Mouse (Mus musculus) kidney, embryonic 16.5 days (tissue): ENCODE results near the gene Spo11. TPM values are rescaled to one million over a fixed set of nuclear protein-coding genes. Genes with fewer than 3 reads are reported as not detected.

Experiments
- ATAC-seq: fragments of 200-750 bp; cut with Nextera tagmentation; 2 replicates; pipeline ENCODE4 v1.8.0; 2017; ENCODE audit warnings: moderate TSS enrichment; ENCODE audit not compliant: low FRiP score, low TSS enrichment
- H3K27ac ChIP-seq: fragments of 300-500 bp; sonication (generic); 2 replicates; pipeline ENCODE4 v1.5.1; 2014; ENCODE audit warnings: low read length
- H3K27me3 ChIP-seq: fragments of 300-500 bp; sonication (generic); 2 replicates; pipeline ENCODE4 v1.6.1; 2014; ENCODE audit warnings: low read length, control low read depth, mixed read lengths; ENCODE audit not compliant: insufficient read depth
- H3K36me3 ChIP-seq: fragments of 300-500 bp; sonication (generic); 2 replicates; pipeline ENCODE4 v1.6.1; 2014; ENCODE audit warnings: low read length, control low read depth, mixed read lengths; ENCODE audit not compliant: insufficient read depth
- H3K4me1 ChIP-seq: fragments of 300-500 bp; sonication (generic); 2 replicates; pipeline ENCODE4 v1.6.1; 2014; ENCODE audit warnings: low read length, control low read depth, mixed read lengths; ENCODE audit not compliant: insufficient read depth
- H3K4me2 ChIP-seq: fragments of 300-500 bp; sonication (generic); replicated peaks from 2 replicates; pipeline ENCODE4 v1.6.1; 2014; ENCODE audit warnings: low read depth, low read length
- H3K4me3 ChIP-seq: fragments of 300-500 bp; sonication (generic); 2 replicates; pipeline ENCODE4 v1.5.1; 2014; ENCODE audit warnings: mild to moderate bottlenecking, low read length
- H3K9ac ChIP-seq: fragments of 300-500 bp; sonication (generic); replicated peaks from 2 replicates; pipeline ENCODE4 v1.6.1; 2014; ENCODE audit warnings: low read length
- H3K9me3 ChIP-seq: fragments of 300-500 bp; sonication (generic); 2 replicates; pipeline ENCODE4 v1.6.1; 2016; ENCODE audit warnings: low read length, control low read depth
- WGBS: fragments of 180-500 bp; shearing (Covaris S2); extraction: QIAGEN DNeasy Blood & Tissue Kit; methylation state at CpG from one replicate; pipeline ENCODE4 v1.1.7; 2014; 5-methylcytosine and 5-hydroxymethylcytosine counted together
- polyA plus RNA-seq: library from polyadenylated mRNA; unstranded; fragments of >200 nt; fragmentation: Nextera tagmentation; extraction: Ambion mirVana; gene quantifications from 2 replicates; pipeline ENCODE4 v1.2.1, GENCODE M21; 2015

Spo11 gene
- polyA plus RNA-seq, 1 experiment from 2014 or later, result 0.05 TPM

GRCm38 (mm10) chr2:172937326-172938190, 39.9 kb upstream of the Spo11 start:
- no peak for ATAC-seq
- Histone ChIP-seq H3K4me1 (peaks cover 85% of the 10 kb centered on the region), H3K9ac (peak overlapping the region; percentile 83), H3K4me2 (peak overlapping the region; percentile 71), H3K27ac (peak overlapping the region; percentile 95), H3K4me3 (peak overlapping the region; percentile 74), H3K27me3 (peaks cover 6% of the 10 kb centered on the region; the same call in 1 of the 2 replicates), H3K9me3 (no peaks in the 10 kb centered on the region), H3K36me3 (no peaks in the 10 kb centered on the region)
- WGBS, result 35% methylated on average over 12 of the region's 12 CpGs

GRCm38 (mm10) chr2:172938761-172939638, 38.5 kb upstream of the Spo11 start:
- no peaks in the 10 kb centered on the region for H3K36me3 ChIP-seq
- no peak for ATAC-seq
- peaks cover 6% of the 10 kb centered on the region; the same call in 1 of the 2 replicates for H3K27me3 ChIP-seq
- WGBS, result under 1% methylated on average over 57 of the region's 57 CpGs
- no peaks in the 10 kb centered on the region for H3K9me3 ChIP-seq
- peak overlapping the region; percentile 74 for H3K4me3 ChIP-seq
- peaks cover 78% of the 10 kb centered on the region for H3K4me1 ChIP-seq
- peak overlapping the region; percentile 95 for H3K27ac ChIP-seq
- peak overlapping the region; percentile 71 for H3K4me2 ChIP-seq
- peak overlapping the region; percentile 83 for H3K9ac ChIP-seq

- ATAC-seq, result peak; percentile 11; the same call in 1 of the 2 replicates
- H3K4me1 ChIP-seq, result peaks cover 71% of the 10 kb centered on the region
- H3K4me3 ChIP-seq, result peak overlapping the region; percentile 74
- H3K4me2 ChIP-seq, result peak overlapping the region; percentile 71
- WGBS, result 1% methylated on average over 26 of the region's 26 CpGs
- H3K9ac ChIP-seq, result peak overlapping the region; percentile 83
- H3K27ac ChIP-seq, result peak overlapping the region; percentile 95
- no peaks in the 10 kb centered on the region for H3K9me3 ChIP-seq
- no peaks in the 10 kb centered on the region for H3K36me3 ChIP-seq
- H3K27me3 ChIP-seq, result peaks cover 6% of the 10 kb centered on the region; the same call in 1 of the 2 replicates
Measured at GRCm38 (mm10) chr2:172939639-172940002, 37.9 kb upstream of the Spo11 start.

GRCm38 (mm10) chr2:172940003-172940798, 37.3 kb upstream of the Spo11 start, which contains the start of gene Bmp7:
Gene Bmp7, minus strand, starts transcription at chr2:172940321.
- Histone ChIP-seq H3K4me1 (peaks cover 66% of the 10 kb centered on the region), H3K27me3 (peaks cover 6% of the 10 kb centered on the region; the same call in 1 of the 2 replicates), H3K9me3 (no peaks in the 10 kb centered on the region), H3K27ac (peak within 1 kb of the TSS; percentile 95), H3K4me2 (peak within 1 kb of the TSS; percentile 71), H3K9ac (peak within 1 kb of the TSS; percentile 83), H3K4me3 (peak within 1 kb of the TSS; percentile 74), H3K36me3 (no peaks in the 10 kb centered on the region)
- WGBS, result under 1% methylated on average over 82 of the region's 82 CpGs
- peak; percentile 83 for ATAC-seq

- Histone ChIP-seq H3K4me1 (peaks cover 60% of the 10 kb centered on the region), H3K36me3 (no peaks in the 10 kb centered on the region), H3K9ac (peak overlapping the region; percentile 83), H3K4me2 (peak overlapping the region; percentile 71), H3K27me3 (peaks cover 6% of the 10 kb centered on the region; the same call in 1 of the 2 replicates), H3K4me3 (peak overlapping the region; percentile 74), H3K9me3 (no peaks in the 10 kb centered on the region), H3K27ac (peak overlapping the region; percentile 95)
- under 1% methylated on average over 13 of the region's 13 CpGs for WGBS
- ATAC-seq, result no peak
Measured at GRCm38 (mm10) chr2:172940799-172941163, 36.7 kb upstream of the Spo11 start.

GRCm38 (mm10) chr2:172949051-172949450, 28.4 kb upstream of the Spo11 start:
- ATAC-seq, result no peak
- no peaks in the 10 kb centered on the region for H3K27me3 ChIP-seq
- no peak overlapping the region for H3K27ac ChIP-seq
- 35% methylated on average over 5 of the region's 5 CpGs for WGBS
- H3K4me3 ChIP-seq, result no peak overlapping the region
- no peak overlapping the region for H3K9ac ChIP-seq
- H3K9me3 ChIP-seq, result 0 out of 2 replicates have a peak, but pooled peaks cover 4% of the 10 kb centered on the region
- H3K4me2 ChIP-seq, result no peak overlapping the region
- no peaks in the 10 kb centered on the region; the same call in 1 of the 2 replicates for H3K4me1 ChIP-seq
- no peaks in the 10 kb centered on the region for H3K36me3 ChIP-seq

GRCm38 (mm10) chr2:172950119-172950676, 27.3 kb upstream of the Spo11 start:
- H3K9ac ChIP-seq, result no peak overlapping the region
- 67% methylated on average over 9 of the region's 9 CpGs for WGBS
- peaks cover 3% of the 10 kb centered on the region; the same call in 1 of the 2 replicates for H3K4me1 ChIP-seq
- 0 out of 2 replicates have a peak, but pooled peaks cover 4% of the 10 kb centered on the region for H3K9me3 ChIP-seq
- no peaks in the 10 kb centered on the region for H3K27me3 ChIP-seq
- no peaks in the 10 kb centered on the region for H3K36me3 ChIP-seq
- no peak overlapping the region for H3K27ac ChIP-seq
- ATAC-seq, result no peak
- no peak overlapping the region for H3K4me2 ChIP-seq
- H3K4me3 ChIP-seq, result no peak overlapping the region

GRCm38 (mm10) chr2:172950722-172951121, 26.8 kb upstream of the Spo11 start:
- Histone ChIP-seq H3K4me2 (no peak overlapping the region), H3K9me3 (0 out of 2 replicates have a peak, but pooled peaks cover 4% of the 10 kb centered on the region), H3K27ac (no peak overlapping the region), H3K27me3 (no peaks in the 10 kb centered on the region), H3K36me3 (no peaks in the 10 kb centered on the region), H3K4me1 (peaks cover 3% of the 10 kb centered on the region; the same call in 1 of the 2 replicates), H3K4me3 (no peak overlapping the region), H3K9ac (no peak overlapping the region)
- no peak for ATAC-seq
- 64% methylated on average over 11 of the region's 11 CpGs for WGBS
